Mouse (Mus musculus) CH12.LX (cell line): ENCODE results near the gene Mttp.
A peak's percentile ranks its signal among the peaks of the same experiment; 100 is the strongest.

Experiments
- CTCF ChIP-seq, 2 experiments: IDR thresholded peaks in 1 of 2; conservative IDR thresholded peaks in 1 of 2; 2 replicates each; pipeline ENCODE4 v1.5.1; 2011 to 2012; ENCODE audit warnings: low read depth in 2 of 2, low read length in 2 of 2, improper control_type of control experiment in 1 of 2, inconsistent platforms in 1 of 2, mild to moderate bottlenecking in 1 of 2, moderate library complexity in 1 of 2
- E2F4 ChIP-seq: IDR thresholded peaks from 2 replicates; pipeline ENCODE4 v1.6.1; 2011; ENCODE audit warnings: low read depth, low read length, improper control_type of control experiment; ENCODE audit not compliant: insufficient replicate concordance
- ELF1 ChIP-seq: IDR thresholded peaks from 2 replicates; pipeline ENCODE4 v1.6.1; 2014; ENCODE audit warnings: low read depth, mild to moderate bottlenecking, inconsistent platforms, low read length, improper control_type of control experiment
- EP300 ChIP-seq: IDR thresholded peaks from 2 replicates; pipeline ENCODE4 v1.6.1; 2011; ENCODE audit warnings: low read length, improper control_type of control experiment
- HCFC1 ChIP-seq: IDR thresholded peaks from 2 replicates; pipeline ENCODE4 v1.6.1; 2012; ENCODE audit warnings: low read depth, mild to moderate bottlenecking, inconsistent platforms, low read length, improper control_type of control experiment
- MAZ ChIP-seq: IDR thresholded peaks from 2 replicates; pipeline ENCODE4 v1.6.1; 2012; ENCODE audit warnings: low read depth, mild to moderate bottlenecking, inconsistent platforms, low read length, improper control_type of control experiment, moderate library complexity
- MEF2A ChIP-seq: IDR thresholded peaks from 2 replicates; pipeline ENCODE4 v1.6.1; 2014; ENCODE audit warnings: low read depth, mild to moderate bottlenecking, inconsistent platforms, low read length, improper control_type of control experiment, borderline replicate concordance
- MXI1 ChIP-seq: IDR thresholded peaks from 2 replicates; pipeline ENCODE4 v1.6.1; 2011; ENCODE audit warnings: mild to moderate bottlenecking, low read depth, low read length, improper control_type of control experiment
- NELFE ChIP-seq: IDR thresholded peaks from 2 replicates; pipeline ENCODE4 v1.6.1; 2011; ENCODE audit warnings: low read depth, low read length, improper control_type of control experiment
- POLR2A ChIP-seq: IDR thresholded peaks from 2 replicates; pipeline ENCODE4 v1.6.1; 2011; ENCODE audit warnings: low read depth, mild to moderate bottlenecking, improper control_type of control experiment, low read length
- RAD21 ChIP-seq: IDR thresholded peaks from 2 replicates; pipeline ENCODE4 v1.6.1; 2011; ENCODE audit warnings: low read depth, mild to moderate bottlenecking, low read length, improper control_type of control experiment, moderate library complexity
- SMC3 ChIP-seq: IDR thresholded peaks from 2 replicates; pipeline ENCODE4 v1.6.1; 2011; ENCODE audit warnings: low read depth, low read length, improper control_type of control experiment
- TCF12 ChIP-seq: IDR thresholded peaks from 2 replicates; pipeline ENCODE4 v1.6.1; 2014; ENCODE audit warnings: low read depth, mild to moderate bottlenecking, inconsistent platforms, low read length, improper control_type of control experiment
- USF1 ChIP-seq: IDR thresholded peaks from 2 replicates; pipeline ENCODE4 v1.6.1; 2014; ENCODE audit warnings: low read depth, mild to moderate bottlenecking, inconsistent platforms, low read length, improper control_type of control experiment

GRCm38 (mm10) chr3:138064732-138065645 lies 79.8 kb downstream of the Mttp start, which contains the start of gene 1110002E22Rik:
- peak; percentile 19; the same call in 1 of the 2 replicates for TF ChIP-seq NELFE
- TF ChIP-seq CTCF (conservative IDR thresholded peaks at IDR 0.05 in 1 of 2, IDR thresholded peaks at IDR 0.05 in 1 of 2; ENCODE audit: low read depth in 2 of 2, low read length in 2 of 2): no peak
- no peak for TF ChIP-seq USF1
- TF ChIP-seq POLR2A: peak; percentile 44; the same call in 1 of the 2 replicates
- TF ChIP-seq MEF2A: peak; percentile 97
- peak; percentile 80; the same call in 1 of the 2 replicates for TF ChIP-seq MXI1
- TF ChIP-seq ELF1: no peak
- TF ChIP-seq TCF12: peak; percentile 57; the same call in 1 of the 2 replicates
- peak; percentile 92 for TF ChIP-seq EP300
- no peak for TF ChIP-seq SMC3
- peak; percentile 21 for TF ChIP-seq HCFC1
- TF ChIP-seq MAZ: peak; percentile 91
- TF ChIP-seq RAD21: no peak
- no peak for TF ChIP-seq E2F4
